Mouse (Mus musculus) testis, adult 2 months (tissue): ENCODE results near the gene Hist2h2aa2. TPM values are rescaled to one million over a fixed set of nuclear protein-coding genes. Genes with fewer than 3 reads are reported as not detected.
"Not testable (repeated sequence)": the region's sequence is repeated elsewhere in the genome, so short reads cannot be mapped to it uniquely, and the experiment has no call there.

Source experiments
- H3K27ac ChIP-seq: fragments of 200-500 bp; 2 replicates; pipeline ENCODE4 v1.5.1; 2012; ENCODE audit warnings: low read depth, low read length; ENCODE audit not compliant: control insufficient read depth, insufficient read depth
- H3K27me3 ChIP-seq: fragments of 200-500 bp; 2 replicates; pipeline ENCODE4 v1.6.1; 2012; ENCODE audit warnings: mild to moderate bottlenecking, low read length, moderate library complexity; ENCODE audit not compliant: control insufficient read depth, insufficient read depth
- H3K36me3 ChIP-seq: fragments of 200-500 bp; 2 replicates; pipeline ENCODE4 v1.6.1; 2012; ENCODE audit warnings: mild to moderate bottlenecking, low read length; ENCODE audit not compliant: control insufficient read depth, insufficient read depth
- H3K4me1 ChIP-seq: fragments of 200-500 bp; 2 replicates; pipeline ENCODE4 v1.6.1; 2012; ENCODE audit warnings: low read length; ENCODE audit not compliant: control insufficient read depth, insufficient read depth
- H3K4me3 ChIP-seq: fragments of 200-500 bp; 2 replicates; pipeline ENCODE4 v1.5.1; 2012; ENCODE audit warnings: low read depth, mild to moderate bottlenecking, low read length, moderate library complexity, mixed read lengths; ENCODE audit not compliant: control insufficient read depth
- CTCF ChIP-seq: fragments of 200-500 bp; IDR thresholded peaks from 2 replicates; pipeline ENCODE4 v1.5.1; 2012; ENCODE audit warnings: low read depth, mild to moderate bottlenecking, inconsistent platforms, low read length, moderate library complexity; ENCODE audit not compliant: control insufficient read depth, insufficient read depth, insufficient replicate concordance
- POLR2A ChIP-seq: fragments of 200-500 bp; IDR thresholded peaks from 2 replicates; pipeline ENCODE4 v1.6.1; 2012; ENCODE audit warnings: low read depth, mild to moderate bottlenecking, inconsistent platforms, low read length, moderate library complexity; ENCODE audit not compliant: control insufficient read depth
- polyA plus RNA-seq: library from polyadenylated mRNA; depleted of rRNA; stranded (reverse); fragments of >200 nt; gene quantifications from 2 replicates; pipeline ENCODE4 v1.2.3, GENCODE M21; 2012

The Hist2h2aa2 gene
- polyA plus RNA-seq, 1 experiment, result 37.8 TPM

GRCm38 (mm10) chr3:96228828-96229227, 11.2 kb downstream of the Hist2h2aa2 start:
- H3K4me1 ChIP-seq, result no peaks in the 10 kb centered on the region
- H3K27me3 ChIP-seq, result no peaks in the 10 kb centered on the region
- no peaks in the 10 kb centered on the region for H3K36me3 ChIP-seq
- H3K27ac ChIP-seq, result no peak overlapping the region
- no peak overlapping the region for H3K4me3 ChIP-seq
- TF ChIP-seq POLR2A (no peak), CTCF (no peak)

GRCm38 (mm10) chr3:96226695-96227648, 13.1 kb downstream of the Hist2h2aa2 start:
- H3K4me1 ChIP-seq, result no peaks in the 10 kb centered on the region
- no peaks in the 10 kb centered on the region for H3K27me3 ChIP-seq
- TF ChIP-seq POLR2A (no peak), CTCF (no peak)
- H3K27ac ChIP-seq, result no peak overlapping the region
- no peaks in the 10 kb centered on the region for H3K36me3 ChIP-seq
- no peak overlapping the region for H3K4me3 ChIP-seq

GRCm38 (mm10) chr3:96225421-96225820, 14.7 kb downstream of the Hist2h2aa2 start:
- no peak overlapping the region for H3K4me3 ChIP-seq
- H3K27ac ChIP-seq, result no peak overlapping the region
- no peak for TF ChIP-seq CTCF
- no peak for TF ChIP-seq POLR2A
- no peaks in the 10 kb centered on the region for H3K36me3 ChIP-seq
- H3K4me1 ChIP-seq, result no peaks in the 10 kb centered on the region; the same call in 1 of the 2 replicates
- H3K27me3 ChIP-seq, result no peaks in the 10 kb centered on the region

- TF ChIP-seq POLR2A, result no peak
- no peak for TF ChIP-seq CTCF
- Histone ChIP-seq H3K36me3 (no peaks in the 10 kb centered on the region), H3K4me3 (peak overlapping the region; percentile 14; the same call in 1 of the 2 replicates), H3K27ac (no peak overlapping the region), H3K4me1 (peaks cover 2% of the 10 kb centered on the region), H3K27me3 (no peaks in the 10 kb centered on the region)
Observed at GRCm38 (mm10) chr3:96222774-96223173, 17.3 kb downstream of the Hist2h2aa2 start.

- H3K36me3 ChIP-seq, result no peaks in the 10 kb centered on the region
- H3K27me3 ChIP-seq, result no peaks in the 10 kb centered on the region
- H3K4me1 ChIP-seq, result peaks cover 2% of the 10 kb centered on the region
- TF ChIP-seq POLR2A, result no peak
- no peak for TF ChIP-seq CTCF
- peak overlapping the region; percentile 86 for H3K4me3 ChIP-seq
- peak overlapping the region; percentile 83; the same call in 1 of the 2 replicates for H3K27ac ChIP-seq
Observed at GRCm38 (mm10) chr3:96221640-96222038, 18.4 kb downstream of the Hist2h2aa2 start.

GRCm38 (mm10) chr3:96220765-96221639, 19.1 kb downstream of the Hist2h2aa2 start, which contains the start of the genes Hist2h2ac and Hist2h2be:
Hist2h2ac (minus strand) TSS chr3:96220880.
Hist2h2be (plus strand) TSS chr3:96221119.
- no peaks in the 10 kb centered on the region for H3K27me3 ChIP-seq

GRCm38 (mm10) chr3:96220131-96220764, 19.8 kb downstream of the Hist2h2aa2 start:
- H3K36me3 ChIP-seq, H3K4me1 ChIP-seq, H3K27me3 ChIP-seq: not testable (repeated sequence)
- Histone ChIP-seq H3K4me3 (peak overlapping the region; percentile 86), H3K27ac (peak overlapping the region; percentile 83)
- peak; percentile 64 for TF ChIP-seq POLR2A

More at GRCm38 (mm10) chr3:96220765-96221639, 19.1 kb downstream of the Hist2h2aa2 start, which contains the start of the genes Hist2h2ac and Hist2h2be:
- TF ChIP-seq POLR2A (0 out of 2 replicates have a peak, but pooled peaks have one; percentile 54), CTCF (no peak)
- peaks cover 2% of the 10 kb centered on the region for H3K4me1 ChIP-seq
- H3K27ac ChIP-seq, result peak within 1 kb of the TSS; percentile 83
- H3K4me3 ChIP-seq, result peak within 1 kb of the TSS; percentile 86
- no peaks in the 10 kb centered on the region for H3K36me3 ChIP-seq
